Mouse (Mus musculus) hindbrain, embryonic 14.5 days (tissue): ENCODE measurements around the gene Map3k20. TPM values are rescaled to one million over a fixed set of nuclear protein-coding genes. Genes with fewer than 3 reads are reported as not detected.

ENCODE experiments used
- ATAC-seq: fragments of 200-750 bp; cut with Nextera tagmentation; 2 replicates; pipeline ENCODE4 v1.8.0; 2017; ENCODE audit warnings: moderate number of reproducible peaks, mild to moderate bottlenecking, moderate TSS enrichment, moderate library complexity; ENCODE audit not compliant: low FRiP score
- DNase-seq: peaks from one replicate; pipeline ENCODE4 v3.0.0-alpha.2; 2015; ENCODE audit warnings: low spot score
- H3K27ac ChIP-seq: fragments of 300-500 bp; sonication (generic); 2 replicates; pipeline ENCODE4 v1.5.1; 2014; ENCODE audit warnings: mild to moderate bottlenecking, moderate library complexity
- H3K27me3 ChIP-seq: fragments of 300-500 bp; sonication (generic); 2 replicates; pipeline ENCODE4 v1.6.1; 2014; ENCODE audit warnings: mild to moderate bottlenecking, low read length, mixed read lengths; ENCODE audit not compliant: control insufficient read depth, insufficient read depth
- H3K36me3 ChIP-seq: fragments of 300-500 bp; sonication (generic); replicated peaks from 2 replicates; pipeline ENCODE4 v1.6.1; 2014; ENCODE audit not compliant: control insufficient read depth, insufficient read depth
- H3K4me1 ChIP-seq: fragments of 300-500 bp; sonication (generic); replicated peaks from 2 replicates; pipeline ENCODE4 v1.6.1; 2014; ENCODE audit warnings: antibody characterized with exemption, low read length, mixed read lengths; ENCODE audit not compliant: control insufficient read depth, insufficient read depth
- H3K4me2 ChIP-seq: fragments of 300-500 bp; sonication (generic); replicated peaks from 2 replicates; pipeline ENCODE4 v1.6.1; 2014; ENCODE audit warnings: mild to moderate bottlenecking, moderate library complexity
- H3K4me3 ChIP-seq: fragments of 300-500 bp; sonication (generic); replicated peaks from 2 replicates; pipeline ENCODE4 v1.5.1; 2014; ENCODE audit warnings: mild to moderate bottlenecking, low read length
- H3K9ac ChIP-seq: fragments of 300-500 bp; sonication (generic); 2 replicates; pipeline ENCODE4 v1.6.1; 2014
- H3K9me3 ChIP-seq: fragments of 300-500 bp; sonication (generic); 2 replicates; pipeline ENCODE4 v1.6.1; 2016; ENCODE audit warnings: low read length; ENCODE audit not compliant: control insufficient read depth
- WGBS: fragments of 180-500 bp; shearing (Covaris S2); extraction: QIAGEN DNeasy Blood & Tissue Kit; methylation state at CpG from one replicate; pipeline ENCODE4 v1.1.7; 2014; 5-methylcytosine and 5-hydroxymethylcytosine counted together
- polyA plus RNA-seq: library from polyadenylated mRNA; unstranded; fragments of >200 nt; fragmentation: Nextera tagmentation; extraction: Ambion mirVana; gene quantifications from 2 replicates; pipeline ENCODE4 v1.2.1, GENCODE M21; 2014

The Map3k20 gene
- polyA plus RNA-seq, 1 experiment from 2014 or later = 5.1 TPM

DNA sequence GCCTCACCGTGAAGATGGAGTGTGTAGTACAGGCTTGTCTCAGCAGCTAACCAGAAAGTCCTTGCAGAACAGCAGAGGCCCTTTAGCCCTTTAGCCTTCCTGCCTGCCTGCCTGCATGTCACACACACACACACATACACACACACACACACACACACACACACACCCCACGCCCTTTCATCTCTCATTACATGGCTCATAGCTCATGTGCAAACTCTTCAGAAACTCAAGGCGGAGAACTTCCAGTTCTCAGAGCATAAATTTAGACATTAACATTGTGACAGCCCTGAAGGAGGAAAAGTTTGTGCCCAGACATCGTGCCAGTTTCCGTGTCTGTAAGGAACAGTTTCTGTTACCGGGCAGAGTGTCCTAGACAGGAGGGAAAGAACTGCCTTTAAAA is 111.5 kb downstream of the Map3k20 start:
- no peak for ATAC-seq
- Histone ChIP-seq H3K27me3 (no peaks in the 10 kb centered on the region), H3K4me2 (no peak overlapping the region), H3K27ac (no peak overlapping the region), H3K9ac (no peak overlapping the region), H3K9me3 (peaks cover 6% of the 10 kb centered on the region; the same call in 1 of the 2 replicates), H3K4me3 (no peak overlapping the region), H3K4me1 (no peaks in the 10 kb centered on the region), H3K36me3 (no peaks in the 10 kb centered on the region)
- DNase-seq = no peak
- 88% methylated on average over 6 of the region's 6 CpGs for WGBS

- Histone ChIP-seq H3K9ac (no peak overlapping the region), H3K4me3 (no peak overlapping the region), H3K4me2 (no peak overlapping the region), H3K27me3 (no peaks in the 10 kb centered on the region), H3K9me3 (peaks cover 6% of the 10 kb centered on the region; the same call in 1 of the 2 replicates), H3K27ac (no peak overlapping the region), H3K4me1 (no peaks in the 10 kb centered on the region), H3K36me3 (no peaks in the 10 kb centered on the region)
- DNase-seq = no peak
- no peak for ATAC-seq
- WGBS = 25% methylated on average over 13 of the region's 13 CpGs
Observed at GRCm38 (mm10) chr2:72398227-72398626, 112.8 kb downstream of the Map3k20 start.

- Histone ChIP-seq H3K4me2 (no peak overlapping the region), H3K27me3 (no peaks in the 10 kb centered on the region), H3K9me3 (peaks cover 6% of the 10 kb centered on the region; the same call in 1 of the 2 replicates), H3K36me3 (no peaks in the 10 kb centered on the region), H3K27ac (no peak overlapping the region), H3K4me1 (no peaks in the 10 kb centered on the region), H3K9ac (no peak overlapping the region), H3K4me3 (no peak overlapping the region)
- DNase-seq (no peak), ATAC-seq (no peak)
- 78% methylated on average over 12 of the region's 12 CpGs for WGBS
Observed at GRCm38 (mm10) chr2:72399469-72400195, 114.2 kb downstream of the Map3k20 start.

- Histone ChIP-seq H3K36me3 (no peaks in the 10 kb centered on the region), H3K9ac (no peak overlapping the region), H3K4me3 (no peak overlapping the region), H3K4me1 (no peaks in the 10 kb centered on the region), H3K27me3 (no peaks in the 10 kb centered on the region), H3K27ac (no peak overlapping the region), H3K4me2 (no peak overlapping the region), H3K9me3 (no peaks in the 10 kb centered on the region)
- ATAC-seq (no peak), DNase-seq (no peak)
- WGBS = 78% methylated on average over 9 of the region's 9 CpGs
Observed at GRCm38 (mm10) chr2:72401290-72401689, 115.9 kb downstream of the Map3k20 start.

- 86% methylated on average over 12 of the region's 12 CpGs for WGBS
Observed at GRCm38 (mm10) chr2:72405621-72406555, 120.5 kb downstream of the Map3k20 start.

GRCm38 (mm10) chr2:72406701-72407100 is 121.3 kb downstream of the Map3k20 start:
- Histone ChIP-seq H3K9me3 (no peaks in the 10 kb centered on the region), H3K36me3 (no peaks in the 10 kb centered on the region), H3K4me2 (no peak overlapping the region), H3K4me1 (peaks cover 12% of the 10 kb centered on the region; the same call in 1 of the 2 replicates), H3K27ac (no peak overlapping the region), H3K4me3 (no peak overlapping the region), H3K9ac (no peak overlapping the region), H3K27me3 (no peaks in the 10 kb centered on the region)
- WGBS = 68% methylated on average over 10 of the region's 10 CpGs
- ATAC-seq (no peak), DNase-seq (no peak)

More at GRCm38 (mm10) chr2:72405621-72406555, 120.5 kb downstream of the Map3k20 start:
- DNase-seq = no peak
- H3K4me2 ChIP-seq = no peak overlapping the region
- H3K4me1 ChIP-seq = peaks cover 12% of the 10 kb centered on the region; the same call in 1 of the 2 replicates
- no peaks in the 10 kb centered on the region for H3K36me3 ChIP-seq
- H3K9ac ChIP-seq = no peak overlapping the region
- H3K4me3 ChIP-seq = no peak overlapping the region
- ATAC-seq = no peak
- no peaks in the 10 kb centered on the region for H3K9me3 ChIP-seq
- no peaks in the 10 kb centered on the region for H3K27me3 ChIP-seq
- H3K27ac ChIP-seq = no peak overlapping the region

DNA sequence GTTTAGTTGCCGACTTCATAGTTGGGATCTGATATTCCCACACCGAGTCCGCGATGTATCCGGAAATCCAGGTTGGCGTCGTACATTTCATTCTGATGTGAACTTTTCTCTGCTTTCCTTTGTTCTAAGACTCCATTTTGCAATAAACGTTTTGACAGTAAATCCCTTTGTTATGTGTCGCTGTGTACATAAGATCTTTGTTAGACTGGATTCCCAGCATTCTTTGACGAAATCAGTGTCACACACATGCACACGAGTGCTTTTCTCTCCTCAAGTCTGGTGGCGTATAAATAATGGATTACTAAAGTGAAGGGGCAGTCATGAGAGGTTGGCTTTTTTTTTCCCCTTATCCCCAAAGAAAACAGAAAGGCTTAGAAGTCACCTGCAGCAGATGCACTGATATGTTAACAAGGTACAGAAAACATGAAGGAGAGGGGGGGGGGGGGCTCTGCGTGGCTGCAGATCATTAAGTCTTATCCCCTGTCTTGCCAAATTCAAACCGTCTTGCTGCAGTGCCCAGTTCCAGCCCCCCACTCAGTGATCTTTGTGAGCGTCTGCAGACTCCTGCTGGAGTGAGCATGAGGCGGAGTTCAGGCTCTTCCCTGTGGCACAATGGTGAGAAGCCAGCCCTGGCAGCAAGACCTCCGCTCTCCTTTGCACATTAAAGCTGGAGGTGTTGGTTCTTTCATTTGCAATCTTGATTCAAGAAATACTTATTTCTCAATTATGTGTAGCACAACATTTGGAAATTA is 122.1 kb downstream of the Map3k20 start:
- Histone ChIP-seq H3K27ac (no peak overlapping the region), H3K36me3 (no peaks in the 10 kb centered on the region), H3K9ac (no peak overlapping the region), H3K9me3 (no peaks in the 10 kb centered on the region), H3K4me3 (no peak overlapping the region), H3K4me2 (no peak overlapping the region), H3K4me1 (peaks cover 12% of the 10 kb centered on the region; the same call in 1 of the 2 replicates), H3K27me3 (no peaks in the 10 kb centered on the region)
- 53% methylated on average over 17 of the region's 17 CpGs for WGBS
- ATAC-seq (no peak), DNase-seq (no peak)

DNA sequence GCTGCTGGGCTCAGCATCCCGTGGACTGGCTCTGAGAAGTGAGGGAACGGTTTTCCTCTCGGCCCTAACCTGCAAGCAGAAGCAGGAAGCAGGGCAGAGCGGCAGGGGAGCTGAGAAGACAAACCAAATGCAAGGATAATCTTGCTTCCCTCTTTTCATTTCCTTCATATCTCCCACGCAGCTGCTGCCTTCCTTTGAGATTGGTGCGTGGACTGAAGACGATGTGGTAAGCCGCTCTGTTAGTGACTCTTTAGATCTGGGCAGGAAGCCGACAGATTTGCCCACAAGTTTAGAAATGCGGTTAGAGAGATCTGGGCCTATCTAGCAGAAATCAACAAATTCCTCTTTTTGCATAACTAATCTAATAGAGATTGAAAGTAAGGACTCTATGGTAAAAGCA is 124.5 kb downstream of the Map3k20 start:
- Histone ChIP-seq H3K4me2 (no peak overlapping the region), H3K9me3 (no peaks in the 10 kb centered on the region), H3K36me3 (no peaks in the 10 kb centered on the region), H3K27me3 (no peaks in the 10 kb centered on the region), H3K27ac (no peak overlapping the region), H3K4me3 (no peak overlapping the region), H3K9ac (no peak overlapping the region), H3K4me1 (peaks cover 12% of the 10 kb centered on the region; the same call in 1 of the 2 replicates)
- ATAC-seq (no peak), DNase-seq (no peak)
- WGBS = 89% methylated on average over 10 of the region's 10 CpGs

- Histone ChIP-seq H3K9me3 (no peaks in the 10 kb centered on the region), H3K9ac (no peak overlapping the region), H3K4me2 (no peak overlapping the region), H3K36me3 (no peaks in the 10 kb centered on the region), H3K4me1 (peaks cover 7% of the 10 kb centered on the region), H3K4me3 (no peak overlapping the region), H3K27me3 (no peaks in the 10 kb centered on the region), H3K27ac (no peak overlapping the region)
- DNase-seq (no peak), ATAC-seq (no peak)
- WGBS = 94% methylated on average over 4 of the region's 4 CpGs
Observed at GRCm38 (mm10) chr2:72412266-72412665, 126.8 kb downstream of the Map3k20 start.
